Mouse (Mus musculus): ENCODE results near the gene Mpp4.

DNA sequence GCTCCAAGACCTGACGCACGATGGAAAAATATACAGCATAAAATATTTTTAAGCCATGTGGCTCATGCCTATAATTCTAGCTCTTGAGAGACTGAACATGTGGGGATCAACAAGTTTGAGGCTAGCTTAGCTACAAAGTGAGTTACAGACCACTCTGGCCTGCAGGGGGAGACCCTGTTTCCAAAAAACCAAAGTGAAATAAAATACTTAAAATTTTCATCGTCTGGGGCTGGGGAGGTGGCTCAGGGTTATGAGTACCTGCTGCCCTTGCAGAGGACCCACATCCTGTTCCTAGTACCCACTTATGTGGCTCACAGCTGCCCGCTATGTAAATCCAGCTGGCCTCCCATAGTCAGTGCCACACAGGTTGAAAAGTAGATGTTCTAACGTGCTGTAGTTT, 12.6 kb downstream of the Mpp4 start:
- no peak for TF ChIP-seq CTCF (IDR thresholded peaks at IDR 0.05; ENCODE audit: control insufficient read depth, insufficient read depth, low read length)
- TF ChIP-seq POLR2A (IDR thresholded peaks at IDR 0.05; ENCODE audit: borderline replicate concordance, control insufficient read depth, low read depth, low read length): no peak
